Mouse (Mus musculus) E14TG2a.4 (cell line): Measurements from ENCODE around the gene A730071L15Rik.

Source experiments
- H3K27me3 ChIP-seq: 2 replicates; pipeline ENCODE4 v1.6.1; 2014; ENCODE audit warnings: low read length, control low read depth; ENCODE audit not compliant: insufficient read depth
- H3K36me3 ChIP-seq: 2 replicates; pipeline ENCODE4 v1.6.1; 2014; ENCODE audit warnings: low read length, control low read depth; ENCODE audit not compliant: insufficient read depth
- H3K4me1 ChIP-seq: replicated peaks from 2 replicates; pipeline ENCODE4 v1.6.1; 2014; ENCODE audit warnings: low read depth, low read length, control low read depth
- H3K4me3 ChIP-seq: replicated peaks from 2 replicates; pipeline ENCODE4 v1.5.1; 2014; ENCODE audit warnings: mild to moderate bottlenecking, low read length
- H3K9me3 ChIP-seq: 2 replicates; pipeline ENCODE4 v1.6.1; 2014; ENCODE audit warnings: low read length, control low read depth
- CTCF ChIP-seq: conservative IDR thresholded peaks from 2 replicates; pipeline ENCODE4 v1.5.1; 2014; ENCODE audit warnings: low read length
- NANOG ChIP-seq: IDR thresholded peaks from 2 replicates; pipeline ENCODE4 v1.6.1; 2014; ENCODE audit warnings: borderline replicate concordance, low read length, mixed read lengths
- POU5F1 ChIP-seq: IDR thresholded peaks from 2 replicates; pipeline ENCODE4 v1.6.1; 2014; ENCODE audit warnings: low read length, borderline replicate concordance

A730071L15Rik gene

DNA sequence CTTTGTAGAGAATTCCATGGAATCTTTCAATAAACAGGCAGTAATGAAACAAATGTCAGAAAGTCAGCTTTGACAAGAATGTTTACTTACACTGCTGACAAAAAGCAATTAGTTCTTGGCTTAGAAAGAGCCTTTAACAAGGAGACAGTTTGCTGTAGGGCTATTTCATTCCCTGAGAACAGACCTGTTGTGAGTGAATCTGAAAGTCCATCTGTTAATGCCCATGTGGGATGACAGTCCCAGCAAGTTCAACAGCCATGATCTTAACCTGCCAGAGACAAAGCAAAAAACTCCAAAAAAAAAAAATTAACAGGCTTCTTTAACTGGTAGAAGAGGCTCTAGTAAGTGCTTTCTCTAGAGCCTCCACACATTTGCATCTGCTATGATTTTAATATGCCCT, 38.3 kb upstream of the A730071L15Rik start:
- no peaks in the 10 kb centered on the region for H3K9me3 ChIP-seq
- H3K4me3 ChIP-seq: no peak overlapping the region
- no peak for TF ChIP-seq CTCF
- no peak for TF ChIP-seq NANOG
- no peak for TF ChIP-seq POU5F1
- H3K36me3 ChIP-seq: peaks cover 14% of the 10 kb centered on the region
- H3K4me1 ChIP-seq: peaks cover 89% of the 10 kb centered on the region
- no peaks in the 10 kb centered on the region for H3K27me3 ChIP-seq

DNA sequence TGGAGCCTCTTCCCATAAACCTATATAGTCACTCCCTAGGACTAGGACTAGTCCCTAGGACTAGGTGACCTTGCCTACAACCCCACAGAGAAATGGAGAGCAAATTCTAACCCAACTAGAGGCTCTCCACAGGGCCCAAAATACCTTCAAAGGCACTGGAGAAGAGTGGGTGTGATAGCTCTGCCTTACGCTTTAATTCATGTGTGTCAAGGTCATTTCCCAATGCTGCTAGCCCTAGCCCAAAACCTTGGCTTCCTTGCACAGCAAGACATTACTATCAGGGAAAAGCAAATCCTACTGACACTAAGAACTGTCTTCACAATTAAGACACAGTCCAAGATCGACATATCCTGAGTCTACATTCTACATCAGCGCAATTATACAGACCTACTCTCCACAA, 36.8 kb upstream of the A730071L15Rik start:
- no peaks in the 10 kb centered on the region for H3K9me3 ChIP-seq
- H3K4me3 ChIP-seq: no peak overlapping the region
- peaks cover 18% of the 10 kb centered on the region for H3K36me3 ChIP-seq
- peaks cover 94% of the 10 kb centered on the region for H3K4me1 ChIP-seq
- no peaks in the 10 kb centered on the region for H3K27me3 ChIP-seq
- TF ChIP-seq CTCF (no peak), NANOG (no peak), POU5F1 (no peak)

DNA sequence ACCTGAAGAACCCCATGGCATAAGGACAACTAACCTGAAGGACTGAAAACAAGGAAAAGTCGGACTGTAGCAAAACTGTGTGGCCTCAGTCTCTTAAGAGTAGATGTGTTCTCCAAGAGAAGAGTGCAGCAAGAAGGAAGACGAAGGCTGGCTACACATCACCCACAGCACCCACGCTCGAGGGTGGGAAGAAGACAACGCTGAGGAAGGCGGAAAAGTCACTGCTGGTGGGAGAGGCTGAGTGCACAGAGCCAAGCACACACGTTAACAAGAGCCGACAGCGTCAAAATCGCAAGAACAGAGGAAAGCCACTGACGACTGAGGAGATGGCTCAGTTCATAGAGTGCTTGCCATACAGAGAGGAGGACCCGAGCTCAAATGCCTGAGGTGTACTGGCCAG, 36.1 kb upstream of the A730071L15Rik start:
- no peak overlapping the region for H3K4me3 ChIP-seq
- no peak for TF ChIP-seq CTCF
- no peak for TF ChIP-seq NANOG
- TF ChIP-seq POU5F1: no peak
- H3K36me3 ChIP-seq: peaks cover 21% of the 10 kb centered on the region
- no peaks in the 10 kb centered on the region for H3K9me3 ChIP-seq
- no peaks in the 10 kb centered on the region for H3K27me3 ChIP-seq
- peaks cover 98% of the 10 kb centered on the region for H3K4me1 ChIP-seq

DNA sequence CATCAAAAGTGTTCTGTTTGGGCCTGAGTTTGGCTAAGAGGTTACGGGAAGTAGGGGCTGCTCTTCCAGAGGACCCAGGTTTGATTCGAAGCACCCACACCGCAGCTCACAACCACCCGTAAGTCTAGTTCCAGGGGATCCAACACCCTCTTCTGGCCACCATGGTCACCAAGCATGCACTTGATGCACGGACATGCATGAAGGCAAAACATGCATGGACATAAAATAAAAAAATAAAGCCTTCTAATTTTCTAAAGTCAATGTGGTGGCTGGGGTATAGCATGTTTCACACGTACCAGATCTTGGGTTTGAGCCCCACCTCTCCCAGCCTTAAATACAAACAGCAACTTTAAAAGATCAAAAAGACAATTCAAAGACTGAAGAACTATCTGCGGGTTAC, 35.0 kb upstream of the A730071L15Rik start:
- TF ChIP-seq POU5F1 (no peak), CTCF (no peak), NANOG (no peak)
- Histone ChIP-seq H3K9me3 (no peaks in the 10 kb centered on the region), H3K36me3 (peaks cover 21% of the 10 kb centered on the region), H3K4me1 (peaks cover 98% of the 10 kb centered on the region), H3K4me3 (no peak overlapping the region), H3K27me3 (no peaks in the 10 kb centered on the region)

DNA sequence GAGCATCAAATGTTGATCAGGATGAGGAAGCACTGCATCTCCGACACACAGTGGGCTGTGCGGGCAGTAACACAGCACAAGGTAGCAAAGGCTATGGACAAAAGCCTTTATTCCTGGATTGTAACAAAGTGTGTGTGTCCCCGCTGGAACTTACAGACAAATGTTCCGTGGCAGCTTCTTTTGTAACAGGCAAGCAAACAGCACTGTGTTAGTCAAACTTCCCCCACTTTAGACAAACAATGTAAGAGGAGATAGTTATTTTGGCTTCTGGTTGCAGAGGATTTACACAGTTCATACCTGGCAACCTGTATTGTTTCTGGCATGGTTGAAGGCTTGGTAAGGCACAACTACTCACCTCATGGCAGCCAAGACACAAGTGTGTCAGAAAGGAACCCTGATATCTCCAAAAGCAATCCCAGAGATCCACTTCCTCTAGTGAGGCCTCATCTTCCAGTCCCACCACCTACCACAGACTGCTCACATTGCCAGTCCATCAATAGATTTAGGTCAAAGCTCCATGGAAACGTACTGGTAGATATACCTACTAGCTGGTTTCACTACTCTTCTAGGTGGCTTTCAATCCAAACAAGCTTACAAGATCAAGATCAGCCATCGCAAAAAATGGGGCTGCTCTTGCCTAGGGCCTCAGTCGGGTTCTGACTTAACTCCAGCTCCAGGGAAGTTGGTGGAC, 34.3 kb upstream of the A730071L15Rik start:
- Histone ChIP-seq H3K9me3 (no peaks in the 10 kb centered on the region), H3K4me1 (peaks cover 96% of the 10 kb centered on the region), H3K27me3 (no peaks in the 10 kb centered on the region), H3K4me3 (no peak overlapping the region), H3K36me3 (peaks cover 21% of the 10 kb centered on the region)
- TF ChIP-seq POU5F1 (no peak), CTCF (no peak), NANOG (no peak)

DNA sequence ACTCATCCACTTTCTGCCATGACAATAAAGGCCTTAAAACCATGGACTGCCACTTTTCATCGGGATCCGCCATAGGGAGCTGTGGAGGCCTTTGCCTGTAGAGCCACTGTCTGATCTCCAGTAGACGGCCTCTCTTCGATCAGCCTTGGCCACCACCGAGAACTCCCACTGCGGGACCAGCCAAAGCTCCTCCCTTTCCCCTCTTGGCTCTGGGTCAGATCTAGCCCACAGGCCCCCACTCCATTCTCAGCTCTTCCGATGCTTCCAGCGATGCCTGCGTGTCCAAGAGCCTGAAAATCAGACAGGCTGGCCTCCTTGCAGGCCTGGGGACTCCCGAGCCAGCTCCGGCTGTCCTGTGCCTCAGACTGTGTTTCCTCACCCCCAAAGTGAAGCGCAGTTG, 33.5 kb upstream of the A730071L15Rik start:
- H3K4me1 ChIP-seq: peaks cover 88% of the 10 kb centered on the region
- TF ChIP-seq POU5F1: no peak
- TF ChIP-seq CTCF: no peak
- TF ChIP-seq NANOG: no peak

DNA sequence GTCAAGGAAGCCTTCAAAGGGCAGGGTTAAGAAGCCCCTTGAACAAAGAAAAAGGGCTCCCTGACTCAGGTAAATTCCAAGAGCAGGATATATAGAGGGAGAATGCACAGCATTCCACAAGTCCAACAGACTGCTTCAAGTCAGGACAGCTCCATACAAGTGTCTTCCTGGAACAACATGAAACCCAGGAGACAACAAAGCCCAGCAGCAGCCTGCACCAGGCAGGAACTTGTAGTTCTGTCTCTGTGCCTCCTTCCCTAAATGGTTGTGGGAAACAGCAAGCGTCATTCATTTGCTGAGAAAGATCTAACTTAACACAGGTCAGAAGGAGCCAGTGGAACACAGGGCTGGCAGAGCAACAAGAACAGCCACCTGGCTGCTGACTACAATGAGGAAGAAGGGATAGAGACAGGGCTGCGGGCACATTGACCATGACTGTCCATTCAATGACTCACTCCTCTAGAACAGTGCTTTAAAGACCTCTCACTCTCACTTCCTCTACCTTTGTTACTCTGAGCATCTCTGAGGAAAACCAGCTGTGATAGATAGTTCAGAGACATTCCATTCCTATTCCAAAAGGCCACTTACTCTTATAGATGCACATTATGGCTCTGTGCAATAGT, 30.7 kb upstream of the A730071L15Rik start:
- Histone ChIP-seq H3K9me3 (no peaks in the 10 kb centered on the region), H3K27me3 (no peaks in the 10 kb centered on the region), H3K4me1 (peaks cover 60% of the 10 kb centered on the region), H3K4me3 (no peak overlapping the region), H3K36me3 (peaks cover 18% of the 10 kb centered on the region)
- TF ChIP-seq CTCF: no peak
- no peak for TF ChIP-seq POU5F1
- TF ChIP-seq NANOG: no peak

More for the DNA sequence above, 33.5 kb upstream of the A730071L15Rik start:
- peak overlapping the region; percentile 30 for H3K4me3 ChIP-seq
- no peaks in the 10 kb centered on the region for H3K9me3 ChIP-seq
- peaks cover 21% of the 10 kb centered on the region for H3K36me3 ChIP-seq
- H3K27me3 ChIP-seq: no peaks in the 10 kb centered on the region

DNA sequence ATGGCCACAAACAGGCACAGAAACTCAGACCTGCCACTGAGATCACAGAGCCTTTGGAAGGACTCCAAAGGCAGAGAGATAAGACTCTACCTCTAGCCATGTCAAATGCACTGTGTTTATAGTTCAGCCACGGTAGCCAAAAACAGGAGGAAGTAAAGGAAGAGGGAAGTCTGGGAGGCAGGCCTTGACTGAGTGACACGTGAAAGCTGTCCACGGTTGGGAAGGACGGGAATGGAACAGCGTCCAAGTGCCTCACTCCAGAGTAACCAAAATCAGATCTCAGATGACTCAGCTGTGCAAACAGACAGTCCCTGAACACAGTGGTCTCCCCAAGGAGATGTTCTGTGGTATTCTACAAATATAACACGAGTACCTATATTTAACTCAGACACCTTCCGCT, 25.1 kb upstream of the A730071L15Rik start:
- Histone ChIP-seq H3K36me3 (peaks cover 4% of the 10 kb centered on the region), H3K9me3 (no peaks in the 10 kb centered on the region), H3K4me1 (peaks cover 58% of the 10 kb centered on the region), H3K4me3 (no peak overlapping the region), H3K27me3 (no peaks in the 10 kb centered on the region)
- no peak for TF ChIP-seq POU5F1
- TF ChIP-seq NANOG: no peak
- no peak for TF ChIP-seq CTCF
